Mouse (Mus musculus) T-helper 1 cell (primary cell): ENCODE measurements around the gene Mfap1a.
"Not testable (repeated sequence)": the region's sequence is repeated elsewhere in the genome, so short reads cannot be mapped to it uniquely, and the experiment has no call there.

Source experiments
- in situ Hi-C: fragments of 300-600 bp; cut with MboI, MseI; formaldehyde crosslinking; loops from one replicate; pipeline ENCODE4 v1.15.1; 2025; ENCODE audit warnings: high pct_unique_total_duplicates

Mfap1a gene

DNA sequence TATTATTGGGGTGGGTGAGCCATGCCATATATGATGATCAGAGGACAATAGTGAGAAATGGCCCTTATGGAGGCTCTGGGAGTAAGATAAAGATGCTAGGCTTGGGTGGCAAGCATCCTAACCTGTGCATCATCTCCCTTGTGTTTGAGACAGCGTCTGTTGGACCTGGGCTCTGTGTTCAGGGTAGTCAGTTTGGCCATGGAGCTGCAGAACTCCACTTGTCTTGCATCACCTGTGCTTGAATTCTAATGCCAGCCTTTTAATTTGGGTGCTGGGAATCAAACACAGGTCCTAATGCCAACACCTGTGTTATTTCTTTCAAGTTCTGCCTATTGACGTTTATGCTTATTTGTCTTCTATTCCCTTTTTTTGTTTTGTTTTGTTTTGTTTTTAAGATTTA lies 31.2 kb downstream of the Mfap1a start:
- in situ Hi-C loops = not testable (repeated sequence)

- in situ Hi-C loops = loop anchor here (5.0 to 25.0 kb wide), 2 partner anchors 33 to 1263 kb away; partner anchors contain the start of genes Bloc1s6, Mfap1a and Wdr76
Measured at GRCm38 (mm10) chr2:121474180-121474535, 32.3 kb downstream of the Mfap1a start.

GRCm38 (mm10) chr2:121473301-121474179 lies 32.9 kb downstream of the Mfap1a start, which contains the start of gene Mfap1b:
TSS of gene Mfap1b (minus strand) at chr2:121474067.
- in situ Hi-C loops = loop anchor here (5.0 to 25.0 kb wide), 2 partner anchors 34 to 1264 kb away; partner anchors contain the start of genes Bloc1s6, Mfap1a and Wdr76

- in situ Hi-C loops = loop anchor here (5.0 to 25.0 kb wide), 2 partner anchors 35 to 1265 kb away; partner anchors contain the start of genes Bloc1s6, Mfap1a and Wdr76
Measured at GRCm38 (mm10) chr2:121472783-121473182, 33.7 kb downstream of the Mfap1a start.

DNA sequence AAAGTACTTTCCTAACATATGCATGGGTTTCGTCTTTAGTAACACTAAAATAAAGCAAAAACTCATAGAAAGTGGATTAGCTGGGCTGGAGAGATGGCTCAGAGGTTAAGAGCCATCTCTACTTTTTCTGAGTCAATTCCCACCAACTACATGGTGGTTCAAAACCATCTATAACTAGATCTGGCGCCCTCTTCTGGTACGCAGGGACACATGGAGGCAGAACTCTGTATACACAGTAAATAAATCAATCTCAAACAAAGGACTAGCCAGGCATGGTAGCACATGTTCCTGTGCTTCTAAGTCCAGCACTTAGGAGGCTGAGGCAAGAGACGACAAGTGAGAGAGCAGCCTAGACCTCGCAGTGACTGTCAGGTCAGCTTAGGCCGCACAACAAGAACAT lies 37.5 kb downstream of the Mfap1a start:
- in situ Hi-C loops = loop anchor here (25.0 kb wide), 1 partner anchor 1268 kb away; the partner anchor contains the start of gene Bloc1s6

- in situ Hi-C loops = loop anchor here (25.0 kb wide), 1 partner anchor 1277 kb away; the partner anchor contains the start of gene Bloc1s6
Measured at GRCm38 (mm10) chr2:121460071-121460470, 46.4 kb downstream of the Mfap1a start.

GRCm38 (mm10) chr2:121456692-121457642 lies 49.5 kb downstream of the Mfap1a start, which contains the start of gene Serinc4:
TSS of gene Serinc4 (minus strand) at chr2:121456781.
- in situ Hi-C loops = loop anchor here (5.0 to 25.0 kb wide), 2 partner anchors 35 to 1280 kb away; partner anchors contain the start of gene Bloc1s6

DNA sequence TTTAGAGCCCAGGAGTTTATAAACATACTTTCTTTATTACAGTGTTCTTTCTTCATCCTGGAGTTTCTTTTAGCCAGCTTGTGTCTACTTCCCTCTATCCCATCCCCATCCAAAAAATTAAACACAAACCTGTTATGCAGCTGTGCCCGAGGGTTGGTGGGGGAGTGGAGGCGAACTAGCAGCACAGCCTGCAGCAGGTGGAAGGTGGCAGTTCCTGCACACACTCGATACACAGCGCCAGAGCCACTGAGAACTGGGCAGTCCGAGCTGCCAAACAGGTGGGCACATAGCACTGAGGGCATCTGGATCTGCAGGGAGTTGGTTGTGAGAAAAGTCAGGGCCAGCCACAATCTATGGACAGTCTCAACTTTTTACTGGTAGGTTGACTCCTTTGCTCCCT lies 50.9 kb downstream of the Mfap1a start:
- in situ Hi-C loops = loop anchor here (5.0 to 25.0 kb wide), 2 partner anchors 37 to 1282 kb away; partner anchors contain the start of gene Bloc1s6

GRCm38 (mm10) chr2:121453917-121454316 lies 52.5 kb downstream of the Mfap1a start:
- in situ Hi-C loops = loop anchor here (25.0 kb wide), 1 partner anchor 1283 kb away; the partner anchor contains the start of gene Bloc1s6

DNA sequence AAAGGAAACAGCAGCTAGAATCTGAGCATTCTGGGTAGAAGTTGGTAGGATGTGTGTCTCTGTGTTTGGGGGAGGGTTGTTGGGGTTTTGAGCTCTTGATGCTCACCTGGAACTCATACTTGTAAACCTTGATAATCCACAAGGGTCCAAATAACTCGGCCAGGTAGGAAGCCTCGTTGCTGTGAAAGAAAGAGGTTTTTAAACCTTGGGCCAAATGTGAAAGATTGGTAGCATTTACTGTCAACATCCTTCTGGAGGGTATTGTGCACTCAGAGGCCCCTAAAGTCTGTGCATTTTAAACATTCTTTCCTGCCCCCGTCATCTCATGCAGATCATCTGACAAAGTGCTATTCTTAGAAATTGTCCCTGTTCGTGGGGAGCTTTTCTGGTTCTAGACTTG lies 53.5 kb downstream of the Mfap1a start, which contains the start of gene Hypk:
Gene Hypk, plus strand, starts transcription at position 301 of the 400 bp plus-strand sequence.
- in situ Hi-C loops = loop anchor here (25.0 kb wide), 1 partner anchor 1284 kb away; the partner anchor contains the start of gene Bloc1s6

DNA sequence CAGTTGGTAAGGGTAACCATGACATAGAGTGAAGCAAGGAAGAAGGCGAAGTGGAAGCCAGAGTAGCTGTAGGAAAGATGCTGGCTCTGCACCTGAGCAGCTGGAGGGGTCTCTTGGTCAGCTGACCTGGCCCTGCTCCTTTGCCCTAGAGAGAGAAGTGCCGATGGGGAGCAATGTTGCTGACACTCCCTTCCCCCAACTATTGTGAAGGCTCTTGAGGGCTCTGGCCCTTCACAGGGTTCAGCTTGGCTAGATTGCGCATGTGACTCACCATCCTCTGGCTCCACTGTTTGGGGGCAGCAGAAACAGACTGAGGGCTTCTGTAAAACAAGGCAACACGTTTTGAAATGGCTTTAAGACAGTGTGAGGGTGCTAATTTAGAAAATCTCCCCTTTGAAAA lies 54.1 kb downstream of the Mfap1a start:
- in situ Hi-C loops = loop anchor here (25.0 kb wide), 1 partner anchor 1285 kb away; the partner anchor contains the start of gene Bloc1s6

DNA sequence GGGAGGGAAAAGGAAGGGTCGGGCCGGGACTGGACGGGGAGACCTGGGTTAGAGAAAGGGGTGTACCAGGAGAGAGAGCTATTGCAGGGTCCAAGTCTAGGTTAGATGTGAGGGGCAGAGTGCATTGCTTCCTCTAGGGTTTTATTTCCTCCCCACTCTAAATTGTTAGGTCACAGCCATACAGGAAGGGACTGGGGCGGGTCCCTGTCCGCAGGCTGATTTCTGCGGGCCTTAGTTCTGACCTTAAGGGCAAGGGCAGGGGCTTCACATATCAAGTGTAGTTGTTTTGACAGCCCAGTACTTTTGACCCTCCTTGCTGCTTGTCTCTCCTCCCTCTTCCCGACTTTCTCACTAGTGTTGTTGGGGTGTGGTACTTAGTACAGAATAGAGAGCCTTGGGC lies 56.4 kb downstream of the Mfap1a start:
- in situ Hi-C loops = loop anchor here (25.0 kb wide), 1 partner anchor 1287 kb away; the partner anchor contains the start of gene Bloc1s6

- in situ Hi-C loops = loop anchor here (25.0 kb wide), 1 partner anchor 1288 kb away; the partner anchor contains the start of gene Bloc1s6
Measured at GRCm38 (mm10) chr2:121449545-121450011, 56.9 kb downstream of the Mfap1a start.

- in situ Hi-C loops = no loop called here
Measured at GRCm38 (mm10) chr2:121448739-121449535, 57.5 kb downstream of the Mfap1a start, which contains the start of gene Serf2. TSS of gene Serf2 (plus strand) at chr2:121449195.

DNA sequence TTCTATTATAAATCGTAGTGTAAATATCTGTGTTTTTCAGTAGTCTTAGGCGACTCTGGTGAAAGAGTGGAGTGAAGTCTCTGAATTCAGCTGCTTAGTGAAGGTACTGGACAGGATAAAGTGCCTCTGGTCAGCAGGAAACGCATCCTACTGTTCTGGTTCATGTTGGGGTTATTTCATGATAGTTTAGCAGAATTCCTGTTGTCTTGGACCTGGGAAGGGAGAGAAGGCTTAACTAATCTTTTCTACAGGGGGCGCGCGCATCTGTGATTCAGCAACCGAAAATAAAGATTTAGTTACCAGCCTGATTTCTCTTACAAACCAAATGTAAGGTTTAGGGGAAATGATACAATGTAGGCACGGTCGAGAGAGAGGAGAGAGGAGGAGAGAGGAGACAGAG lies 58.3 kb downstream of the Mfap1a start:
- in situ Hi-C loops = no loop called here

GRCm38 (mm10) chr2:121447006-121447405 lies 59.5 kb downstream of the Mfap1a start:
- in situ Hi-C loops = no loop called here

DNA sequence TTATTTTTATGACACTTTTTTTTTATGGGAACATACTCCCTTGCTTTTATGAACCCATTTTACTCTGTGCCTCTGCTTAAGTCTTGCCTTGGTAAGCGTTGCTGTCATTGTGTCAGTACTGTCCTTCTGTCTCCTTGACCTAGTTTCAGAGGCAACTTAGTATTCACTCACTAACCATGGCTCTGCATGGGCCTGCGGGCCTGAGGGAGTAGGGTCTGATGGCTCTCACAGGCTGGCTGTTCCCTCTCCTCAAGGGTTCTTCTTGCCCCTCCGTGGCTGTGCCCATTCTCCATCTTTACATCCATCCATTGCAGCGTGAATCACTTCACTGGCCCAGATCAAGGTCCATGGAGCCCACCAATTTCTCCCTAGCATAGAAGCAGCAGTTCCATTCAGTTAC lies 60.0 kb downstream of the Mfap1a start:
- in situ Hi-C loops = no loop called here

- in situ Hi-C loops = no loop called here
Measured at GRCm38 (mm10) chr2:121445117-121445516, 61.3 kb downstream of the Mfap1a start.

- in situ Hi-C loops = loop anchor here (5.0 kb wide), 1 partner anchor 37 kb away; no protein-coding TSS in a partner anchor
Measured at GRCm38 (mm10) chr2:121444178-121444577, 62.3 kb downstream of the Mfap1a start, which contains the start of gene Ell3. TSS of gene Ell3 (minus strand) at chr2:121444278.

DNA sequence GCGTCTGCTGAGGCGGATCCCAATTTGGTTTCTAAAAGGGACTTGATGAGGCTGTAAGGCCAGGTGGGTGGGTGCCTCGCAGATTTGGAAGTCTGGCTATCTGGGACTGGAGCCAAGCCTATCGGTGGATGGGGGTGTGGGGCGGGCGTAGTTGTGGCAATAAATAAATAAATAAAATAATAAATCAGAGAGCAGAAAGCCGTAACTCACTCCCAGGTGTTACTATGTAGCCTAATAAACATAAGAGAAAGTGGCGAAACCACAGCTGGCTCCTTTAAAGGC lies 63.5 kb downstream of the Mfap1a start:
- in situ Hi-C loops = loop anchor here (5.0 kb wide), 1 partner anchor 36 kb away; no protein-coding TSS in a partner anchor
